Comparison of ENCODE assay signal across 17 mouse cellular contexts in genomic region chr11:86654096-86654495, GRCm38 (mm10). TPM values are rescaled to one million over a fixed set of nuclear protein-coding genes. Genes with fewer than 3 reads are reported as not detected.
DNase-seq lines count a peak whose midpoint lies in the region; ATAC-seq and TF ChIP-seq lines count a peak whose summit lies in the region.
"Had no signal": no experiment of that assay in that cellular context is flagged by ENCODE, and none has a peak within 500 bp of the region (broad histone marks: within the 10 kb centered on the region; RNA-seq: fewer than 3 reads in every experiment).

No protein-coding gene starts in this region.

- WGBS in heart, embryonic 16.5 days = 68% methylated on average over 4 of the region's 4 CpGs
- WGBS in lung, postnatal 0 days = 85% methylated on average over 4 of the region's 4 CpGs
- WGBS in forebrain, embryonic 16.5 days = 88% methylated on average over 4 of the region's 4 CpGs
- 73% methylated on average over 4 of the region's 4 CpGs for WGBS in stomach, postnatal 0 days

- no peak for DNase-seq in heart, postnatal 36 days
- no peak for DNase-seq in lung, postnatal 0 days (ENCODE audit: low spot score)
- no peak for DNase-seq in lung, postnatal 36 days
- DNase-seq in adipocyte (ENCODE audit: low spot score) = peak; percentile 61
- DNase-seq in stomach, postnatal 0 days (ENCODE audit: low spot score) = no peak
- DNase-seq: cerebellum, adult 11-12 months had no signal

- H3K27me3 ChIP-seq in heart, embryonic 16.5 days (ENCODE audit: control insufficient read depth, insufficient read depth, low read length) = no peaks in the 10 kb centered on the region
- no peaks in the 10 kb centered on the region for H3K27me3 ChIP-seq in lung, postnatal 0 days (replicated peaks; ENCODE audit: insufficient read depth, low read length)
- H3K27me3 ChIP-seq in forebrain, embryonic 16.5 days (replicated peaks; ENCODE audit: control insufficient read depth, insufficient read depth, low read length) = no peaks in the 10 kb centered on the region
- no peaks in the 10 kb centered on the region for H3K27me3 ChIP-seq in stomach, postnatal 0 days (ENCODE audit: control insufficient read depth, insufficient read depth, low read length)
- H3K27me3 ChIP-seq: embryonic facial prominence, embryonic 12.5 days; forebrain, embryonic 15.5 days; hindbrain, embryonic 12.5 days; kidney, embryonic 15.5 days; Patski had no signal

- no peaks in the 10 kb centered on the region for H3K9me3 ChIP-seq in heart, embryonic 16.5 days (replicated peaks; ENCODE audit: control insufficient read depth, low read length)
- H3K9me3 ChIP-seq in lung, postnatal 0 days (ENCODE audit: low read length) = no peaks in the 10 kb centered on the region
- H3K9me3 ChIP-seq in forebrain, embryonic 16.5 days (ENCODE audit: control insufficient read depth, low read length) = no peaks in the 10 kb centered on the region
- H3K9me3 ChIP-seq in stomach, postnatal 0 days (ENCODE audit: control insufficient read depth, low read length) = no peaks in the 10 kb centered on the region
- H3K9me3 ChIP-seq: embryonic facial prominence, embryonic 12.5 days; forebrain, embryonic 15.5 days; hindbrain, embryonic 12.5 days; kidney, embryonic 15.5 days; midbrain, embryonic 10.5 days had no signal

- H3K27ac ChIP-seq in heart, embryonic 16.5 days (ENCODE audit: low read length) = peak overlapping the region; percentile 56
- H3K27ac ChIP-seq in lung, postnatal 0 days (ENCODE audit: low read length) = 0 out of 2 replicates have a peak overlapping the region, but pooled peaks have one; percentile 4
- H3K27ac ChIP-seq in forebrain, embryonic 16.5 days (ENCODE audit: low read length) = no peak overlapping the region
- H3K27ac ChIP-seq in stomach, postnatal 0 days (replicated peaks) = no peak overlapping the region
- H3K27ac ChIP-seq: embryonic facial prominence, embryonic 12.5 days; forebrain, embryonic 15.5 days; heart, adult 2 months; hindbrain, embryonic 12.5 days; kidney, embryonic 15.5 days; left cerebral cortex, adult 2 months; liver, embryonic 14.5 days; midbrain, embryonic 10.5 days had no signal

- no peak overlapping the region for H3K4me3 ChIP-seq in heart, embryonic 16.5 days (ENCODE audit: low read length)
- no peak overlapping the region for H3K4me3 ChIP-seq in lung, postnatal 0 days (ENCODE audit: low read depth, low read length)
- no peak overlapping the region for H3K4me3 ChIP-seq in forebrain, embryonic 16.5 days (replicated peaks; ENCODE audit: low read length)
- no peak overlapping the region for H3K4me3 ChIP-seq in stomach, postnatal 0 days (ENCODE audit: low read depth, low read length)
- H3K4me3 ChIP-seq: embryonic facial prominence, embryonic 12.5 days; forebrain, embryonic 15.5 days; heart, adult 2 months; hindbrain, embryonic 12.5 days; kidney, embryonic 15.5 days; left cerebral cortex, adult 2 months; midbrain, embryonic 10.5 days had no signal

- intact Hi-C loops in heart, postnatal 36 days (cut with DNase I) = loop anchor here (10.0 kb wide), 1 partner anchor 361 kb away; no protein-coding TSS in a partner anchor

- TF ChIP-seq EP300 in lung, postnatal 0 days (IDR thresholded peaks at IDR 0.05) = no peak
- TF ChIP-seq EP300 in stomach, postnatal 0 days (optimal IDR thresholded peaks at IDR 0.05) = no peak

- H3K36me3 ChIP-seq in heart, embryonic 16.5 days (ENCODE audit: control insufficient read depth, insufficient read depth) = no peaks in the 10 kb centered on the region
- no peaks in the 10 kb centered on the region for H3K36me3 ChIP-seq in lung, postnatal 0 days (ENCODE audit: insufficient read depth, low read length)
- peaks cover 2% of the 10 kb centered on the region; the same call in 1 of the 2 replicates for H3K36me3 ChIP-seq in forebrain, embryonic 16.5 days (ENCODE audit: control insufficient read depth, insufficient read depth)
- H3K36me3 ChIP-seq in stomach, postnatal 0 days (ENCODE audit: control insufficient read depth, insufficient read depth, low read length) = no peaks in the 10 kb centered on the region
- H3K36me3 ChIP-seq: embryonic facial prominence, embryonic 12.5 days; hindbrain, embryonic 12.5 days; midbrain, embryonic 10.5 days had no signal

- no peak for ATAC-seq in heart, embryonic 16.5 days (replicated peaks; ENCODE audit: extremely low read depth, insufficient read depth, low FRiP score)
- ATAC-seq in lung, postnatal 0 days = 0 out of 2 replicates have a peak, but pooled peaks have one; percentile 3
- ATAC-seq in forebrain, embryonic 16.5 days = no peak
- ATAC-seq in stomach, postnatal 0 days (ENCODE audit: low FRiP score, low TSS enrichment) = no peak; the same call in 1 of the 2 replicates
- ATAC-seq: forebrain, embryonic 15.5 days; Patski had no signal

- H3K9ac ChIP-seq in heart, embryonic 16.5 days (ENCODE audit: low read length) = no peak overlapping the region
- H3K9ac ChIP-seq in lung, postnatal 0 days (replicated peaks; ENCODE audit: low read depth) = no peak overlapping the region
- H3K9ac ChIP-seq in forebrain, embryonic 16.5 days (replicated peaks; ENCODE audit: low read depth, low read length) = no peak overlapping the region
- H3K9ac ChIP-seq in stomach, postnatal 0 days (ENCODE audit: low read length) = no peak overlapping the region
- H3K9ac ChIP-seq: embryonic facial prominence, embryonic 12.5 days; forebrain, embryonic 15.5 days; hindbrain, embryonic 12.5 days; kidney, embryonic 15.5 days; liver, embryonic 14.5 days had no signal

- TF ChIP-seq CTCF in lung, postnatal 0 days (IDR thresholded peaks at IDR 0.05) = no peak
- TF ChIP-seq CTCF in stomach, postnatal 0 days (IDR thresholded peaks at IDR 0.05; ENCODE audit: low read depth) = no peak

- H3K4me2 ChIP-seq in heart, embryonic 16.5 days (ENCODE audit: low read depth, low read length) = no peak overlapping the region
- no peak overlapping the region for H3K4me2 ChIP-seq in lung, postnatal 0 days (replicated peaks; ENCODE audit: low read depth, low read length)
- H3K4me2 ChIP-seq in forebrain, embryonic 16.5 days (ENCODE audit: low read length) = no peak overlapping the region
- H3K4me2 ChIP-seq in stomach, postnatal 0 days (replicated peaks; ENCODE audit: low read depth) = no peak overlapping the region
- H3K4me2 ChIP-seq: embryonic facial prominence, embryonic 12.5 days; forebrain, embryonic 15.5 days; hindbrain, embryonic 12.5 days; kidney, embryonic 15.5 days had no signal

- H3K4me1 ChIP-seq in heart, embryonic 16.5 days (ENCODE audit: control insufficient read depth, insufficient read depth, low read length) = peaks cover 10% of the 10 kb centered on the region
- H3K4me1 ChIP-seq in lung, postnatal 0 days (ENCODE audit: insufficient read depth, low read depth, low read length) = no peaks in the 10 kb centered on the region
- no peaks in the 10 kb centered on the region for H3K4me1 ChIP-seq in forebrain, embryonic 16.5 days (replicated peaks; ENCODE audit: control insufficient read depth, insufficient read depth, low read length)
- H3K4me1 ChIP-seq in stomach, postnatal 0 days (replicated peaks; ENCODE audit: control insufficient read depth, insufficient read depth) = 0 out of 2 replicates have a peak, but pooled peaks cover 3% of the 10 kb centered on the region
- H3K4me1 ChIP-seq: embryonic facial prominence, embryonic 12.5 days; forebrain, embryonic 15.5 days; hindbrain, embryonic 12.5 days; kidney, embryonic 15.5 days had no signal

RNA-seq across cellular contexts. Expression of gene Vmp1, which starts 29.5 kb away (rescaled TPM):
- polyA plus RNA-seq in heart, embryonic 16.5 days (2015; fragmentation: Nextera tagmentation; extraction: Ambion mirVana) = 79.6 and 95.0 TPM in 2 replicates
- total RNA-seq in heart, postnatal 36 days (2021) = 10 to 100 TPM; 49.4 to 69.0 TPM
- 181 and 202 TPM in 2 replicates for polyA plus RNA-seq in lung, postnatal 0 days (2015; fragmentation: Nextera tagmentation; extraction: Ambion mirVana)
- 103 and 116 TPM in 2 replicates for polyA plus RNA-seq in forebrain, embryonic 16.5 days (2015; fragmentation: Nextera tagmentation; extraction: Ambion mirVana)
- polyA plus RNA-seq in stomach, postnatal 0 days (2015; fragmentation: Nextera tagmentation; extraction: Ambion mirVana) = 162 and 181 TPM in 2 replicates

RNA-seq across cellular contexts. Expression of gene Ptrh2, which starts 29.7 kb away (rescaled TPM):
- 19.2 and 19.8 TPM in 2 replicates for polyA plus RNA-seq in heart, embryonic 16.5 days (2015; fragmentation: Nextera tagmentation; extraction: Ambion mirVana)
- 1 to 10 TPM; 6.2 to 7.3 TPM for total RNA-seq in heart, postnatal 36 days (2021)
- 11.7 and 12.2 TPM in 2 replicates for polyA plus RNA-seq in lung, postnatal 0 days (2015; fragmentation: Nextera tagmentation; extraction: Ambion mirVana)
- 37.2 and 39.2 TPM in 2 replicates for polyA plus RNA-seq in forebrain, embryonic 16.5 days (2015; fragmentation: Nextera tagmentation; extraction: Ambion mirVana)
- polyA plus RNA-seq in stomach, postnatal 0 days (2015; fragmentation: Nextera tagmentation; extraction: Ambion mirVana) = 19.4 and 19.8 TPM in 2 replicates

Comparison
In these comparisons a context has a peak if more than half of its experiments do, and no peak if none do; other contexts are left out.
1. H3K27ac ChIP-seq: peak in heart, embryonic 16.5 days (single experiment) and lung, postnatal 0 days (single experiment); none in forebrain, embryonic 16.5 days (single experiment) and stomach, postnatal 0 days (single experiment).